Mouse (Mus musculus): ENCODE data around the gene Arsb.

DNA sequence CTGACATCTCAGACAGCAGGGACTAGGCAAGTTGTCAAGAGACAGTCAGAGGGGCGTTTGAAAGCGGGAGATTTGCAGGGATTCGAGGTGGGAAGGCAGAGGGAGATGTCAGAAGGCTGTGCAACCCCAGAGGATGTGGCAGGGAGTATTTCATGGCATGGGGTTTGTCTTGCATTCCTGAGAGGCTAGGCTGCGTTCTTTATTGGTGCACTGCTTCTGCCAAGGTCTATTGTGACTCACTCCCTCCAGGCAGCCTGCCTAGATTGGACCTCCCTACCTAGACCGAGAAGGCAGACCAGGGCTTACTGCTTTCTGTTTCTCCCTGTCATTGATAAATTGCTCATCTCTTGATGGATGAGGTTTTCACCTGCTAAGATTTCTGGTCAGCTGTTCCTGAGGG lies 204.2 kb downstream of the Arsb start:
- TF ChIP-seq MAX (IDR thresholded peaks at IDR 0.05; ENCODE audit: low read depth) (no peak), POLR2A (IDR thresholded peaks at IDR 0.05; ENCODE audit: insufficient read length, low read depth) (no peak), USF1 (IDR thresholded peaks at IDR 0.05; ENCODE audit: low read depth) (no peak), MYOG (IDR thresholded peaks at IDR 0.05; ENCODE audit: control insufficient read depth in 1 of 3, insufficient read depth in 1 of 3, insufficient read length in 2 of 3, low read depth in 2 of 3) (no peak), CEBPB (IDR thresholded peaks at IDR 0.05; ENCODE audit: insufficient read depth, poor library complexity, severe bottlenecking) (no peak), E2F4 (IDR thresholded peaks at IDR 0.05; ENCODE audit: insufficient read depth) (no peak)

Data from myocyte (in vitro differentiated cells).